Mouse (Mus musculus): Measurements from ENCODE around the gene Sorcs3.

The Sorcs3 gene

DNA sequence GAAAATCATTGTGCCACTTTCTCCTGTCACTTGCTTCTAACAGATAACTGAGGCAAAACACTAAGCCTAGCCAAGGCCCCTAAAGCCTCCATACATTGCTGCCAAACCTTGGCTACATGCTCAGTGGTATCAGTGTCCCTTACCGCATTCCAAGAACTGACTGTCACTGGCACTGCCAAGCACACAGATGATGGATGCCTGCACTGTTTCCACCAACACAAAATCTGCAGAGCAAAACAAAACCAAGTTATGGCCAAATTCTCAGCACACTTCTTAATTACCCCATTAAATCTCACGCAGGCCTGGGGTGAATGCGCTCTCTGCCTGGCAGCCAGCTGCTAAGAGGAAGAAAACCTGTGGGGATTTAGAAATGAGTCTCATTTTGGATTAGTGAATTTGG is 628.5 kb downstream of the Sorcs3 start:
- no peak for DNase-seq (ENCODE audit: low spot score in 2 of 2)

DNA sequence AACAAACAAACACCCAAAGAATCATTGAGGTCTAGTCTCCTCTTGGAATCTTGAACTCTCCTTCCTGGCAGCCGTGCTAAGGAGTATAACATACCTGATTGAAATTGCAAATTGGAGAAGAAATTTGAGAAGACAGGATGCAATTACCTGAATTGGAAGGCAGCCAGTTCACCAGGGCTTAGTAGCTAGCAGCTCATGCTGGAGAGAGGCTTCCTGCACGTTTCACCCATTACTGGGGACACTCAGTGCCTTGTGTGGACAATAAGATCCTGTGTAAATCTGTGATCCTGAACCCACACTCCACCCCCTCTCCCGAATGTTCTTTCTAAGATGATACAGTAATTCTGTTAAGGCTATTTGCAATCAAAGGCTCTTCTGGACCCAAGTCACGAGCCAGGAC is 633.6 kb downstream of the Sorcs3 start:
- no peak for DNase-seq (ENCODE audit: low spot score in 2 of 2)

DNA sequence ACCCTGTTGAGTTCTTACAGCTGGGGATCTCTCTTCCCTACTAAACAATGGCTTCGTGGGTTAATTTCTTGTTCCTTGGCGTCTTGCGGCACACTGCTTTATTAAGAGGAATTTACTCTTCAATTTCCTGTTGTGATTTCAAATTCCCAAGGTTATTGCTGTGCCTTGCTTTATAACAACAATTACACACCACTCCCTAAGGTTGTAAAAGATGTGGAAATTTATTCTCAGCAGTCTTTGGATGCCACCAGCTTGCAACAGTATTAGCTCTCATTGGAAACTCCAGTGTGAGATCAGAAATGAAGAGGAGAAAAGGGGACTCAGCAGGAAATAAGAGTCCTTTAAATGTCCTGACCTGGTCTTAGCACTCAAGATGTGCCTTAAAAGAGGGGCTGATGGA is 641.9 kb downstream of the Sorcs3 start:
- no peak for DNase-seq (ENCODE audit: low spot score in 2 of 2)

DNA sequence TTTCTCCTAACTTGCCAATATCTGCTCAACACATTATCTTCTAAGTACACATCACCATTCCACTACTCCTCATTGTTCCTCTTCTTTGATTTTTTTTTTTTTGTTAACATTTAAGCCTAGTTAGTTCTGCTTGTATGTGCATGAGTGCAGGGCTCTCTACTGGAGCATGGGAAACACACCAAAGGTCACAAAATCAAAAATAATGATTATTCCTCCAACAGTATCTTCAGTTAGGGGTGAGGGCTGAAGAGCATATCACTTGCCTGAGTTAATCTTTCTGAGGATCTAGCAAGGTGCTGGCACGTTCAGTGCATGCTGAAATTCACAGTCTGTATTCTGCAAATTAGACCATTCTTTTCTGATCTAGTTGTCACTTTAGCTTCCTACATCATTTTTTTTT is 644.6 kb downstream of the Sorcs3 start:
- DNase-seq (ENCODE audit: low spot score in 2 of 2), result no peak
